Mouse (Mus musculus): Measurements from ENCODE around the gene Gm9903.

DNA sequence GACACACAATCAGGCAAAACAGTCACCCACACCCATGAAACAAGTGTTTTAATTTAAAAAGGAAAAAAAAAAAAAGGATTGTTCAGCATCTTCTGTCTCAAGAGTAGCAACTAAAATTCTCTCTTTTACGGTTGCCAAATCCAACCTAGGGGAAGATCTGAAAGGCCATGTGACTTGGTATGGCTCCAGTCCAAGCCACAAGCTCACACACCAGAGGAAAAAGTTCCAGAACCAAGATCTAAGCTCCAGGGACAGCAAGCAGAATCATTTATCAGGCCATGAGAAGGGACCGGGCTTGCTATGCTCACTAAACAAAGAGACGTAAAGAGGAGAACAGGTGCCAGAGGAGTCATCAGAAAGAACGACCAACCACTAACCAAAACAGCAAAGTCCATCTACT lies 1.8 kb upstream of the Gm9903 start:
- TF ChIP-seq POLR2A (IDR thresholded peaks at IDR 0.05; ENCODE audit: borderline replicate concordance, extremely low read depth, low read depth, low read length) (no peak), CTCF (IDR thresholded peaks at IDR 0.05; ENCODE audit: insufficient read depth, low read length) (no peak)
